Mouse (Mus musculus): ENCODE data around the gene Tpi1.

The Tpi1 gene

DNA sequence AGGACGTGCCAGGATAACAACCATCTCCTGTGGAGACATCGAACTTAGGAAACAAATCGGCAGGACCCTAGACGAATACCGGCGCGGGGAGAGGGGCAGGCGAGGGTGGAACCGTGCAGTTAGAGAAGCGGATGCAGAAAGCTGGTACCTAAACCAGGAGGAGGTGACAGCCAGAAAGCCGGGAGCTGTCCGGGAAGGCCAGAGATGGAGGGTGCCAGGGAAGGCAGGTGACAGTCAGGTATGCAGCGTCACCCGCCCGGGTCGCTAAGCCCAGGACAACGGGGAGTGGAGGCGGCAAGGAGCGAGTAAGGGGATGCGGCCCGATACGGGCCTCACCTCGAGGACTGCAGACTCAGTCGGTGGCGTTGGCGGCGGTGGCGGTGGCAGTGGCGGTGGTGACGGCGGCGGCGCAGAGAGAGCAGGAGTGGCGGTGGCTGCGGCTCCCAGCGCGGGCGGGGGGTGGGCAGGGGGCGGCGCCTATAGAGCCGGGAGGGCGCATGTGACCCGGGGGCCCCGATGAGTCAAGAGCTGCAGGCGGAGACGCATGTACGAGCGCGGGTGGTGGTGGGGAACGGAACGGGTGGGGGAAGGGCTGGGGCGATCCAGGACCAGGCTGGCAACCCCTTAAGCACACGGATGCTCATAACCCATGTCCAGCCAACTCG lies 44.9 kb downstream of the Tpi1 start, which contains the start of gene Eno2:
Gene Eno2, minus strand, starts transcription at position 573 of the 665 bp plus-strand sequence.
- no peak for DNase-seq

GRCm38 (mm10) chr6:124768704-124769044 lies 45.4 kb downstream of the Tpi1 start:
- no peak for DNase-seq

GRCm38 (mm10) chr6:124767920-124768703 lies 46.0 kb downstream of the Tpi1 start:
- DNase-seq = no peak

GRCm38 (mm10) chr6:124767536-124767919 lies 46.6 kb downstream of the Tpi1 start:
- DNase-seq = no peak

GRCm38 (mm10) chr6:124765951-124766350 lies 48.1 kb downstream of the Tpi1 start:
- no peak for DNase-seq
